Mouse (Mus musculus): ENCODE data around the gene Tspan3.

The Tspan3 gene

GRCm38 (mm10) chr9:56165377-56165776 is at the start of gene Tspan3:
Tspan3 (minus strand) TSS chr9:56165477.
- DNase-seq (ENCODE audit: extremely low read depth, insufficient read length, low spot score) = no peak

- no peak for DNase-seq (ENCODE audit: extremely low read depth, insufficient read length, low spot score)
These were observed 48.4 kb upstream of the Tspan3 start for GRCm38 (mm10) chr9:56213451-56214291.

- no peak for DNase-seq (ENCODE audit: extremely low read depth, insufficient read length, low spot score)
These were observed 43.5 kb upstream of the Tspan3 start for GRCm38 (mm10) chr9:56208817-56209216.

- DNase-seq (ENCODE audit: extremely low read depth, insufficient read length, low spot score) = no peak
These were observed 42.2 kb upstream of the Tspan3 start for GRCm38 (mm10) chr9:56207516-56207915.

- DNase-seq (ENCODE audit: extremely low read depth, insufficient read length, low spot score) = no peak
These were observed 41.8 kb upstream of the Tspan3 start for GRCm38 (mm10) chr9:56207083-56207482.

GRCm38 (mm10) chr9:56205336-56205735 is 40.1 kb upstream of the Tspan3 start:
- peak; percentile 60 for DNase-seq (ENCODE audit: extremely low read depth, insufficient read length, low spot score)

GRCm38 (mm10) chr9:56204316-56204715 is 39.0 kb upstream of the Tspan3 start:
- DNase-seq (ENCODE audit: extremely low read depth, insufficient read length, low spot score) = peak; percentile 26

GRCm38 (mm10) chr9:56200645-56201314 is 35.5 kb upstream of the Tspan3 start:
- DNase-seq (ENCODE audit: extremely low read depth, insufficient read length, low spot score) = peak; percentile 32

- no peak for DNase-seq (ENCODE audit: extremely low read depth, insufficient read length, low spot score)
These were observed 34.9 kb upstream of the Tspan3 start for GRCm38 (mm10) chr9:56200200-56200599.

GRCm38 (mm10) chr9:56196921-56197320 is 31.6 kb upstream of the Tspan3 start:
- DNase-seq (ENCODE audit: extremely low read depth, insufficient read length, low spot score) = peak; percentile 52

GRCm38 (mm10) chr9:56195193-56195592 is 29.9 kb upstream of the Tspan3 start:
- no peak for DNase-seq (ENCODE audit: extremely low read depth, insufficient read length, low spot score)

GRCm38 (mm10) chr9:56191498-56192455 is 26.5 kb upstream of the Tspan3 start:
- DNase-seq (ENCODE audit: extremely low read depth, insufficient read length, low spot score) = no peak

GRCm38 (mm10) chr9:56180118-56180781 is 15.0 kb upstream of the Tspan3 start:
- no peak for DNase-seq (ENCODE audit: extremely low read depth, insufficient read length, low spot score)

GRCm38 (mm10) chr9:56179416-56180117 is 14.3 kb upstream of the Tspan3 start:
- peak; percentile 13 for DNase-seq (ENCODE audit: extremely low read depth, insufficient read length, low spot score)

- DNase-seq (ENCODE audit: extremely low read depth, insufficient read length, low spot score) = peak; percentile 27
These were observed 12.1 kb upstream of the Tspan3 start for GRCm38 (mm10) chr9:56177354-56177753.

GRCm38 (mm10) chr9:56175316-56175715 is 10.0 kb upstream of the Tspan3 start:
- DNase-seq (ENCODE audit: extremely low read depth, insufficient read length, low spot score) = no peak

GRCm38 (mm10) chr9:56167690-56168089 is 2.4 kb upstream of the Tspan3 start:
- no peak for DNase-seq (ENCODE audit: extremely low read depth, insufficient read length, low spot score)

GRCm38 (mm10) chr9:56166161-56166560 is 884 bp upstream of the Tspan3 start:
- DNase-seq (ENCODE audit: extremely low read depth, insufficient read length, low spot score) = no peak

GRCm38 (mm10) chr9:56160341-56161141 is 4.7 kb downstream of the Tspan3 start:
- peak; percentile 91 for DNase-seq (ENCODE audit: extremely low read depth, insufficient read length, low spot score)
